Mouse (Mus musculus): ENCODE data around the gene Epn1.

GRCm38 (mm10) chr7:5081939-5082338, 1.9 kb downstream of the Epn1 start:
- TF ChIP-seq CTCF (IDR thresholded peaks at IDR 0.05; ENCODE audit: control insufficient read depth, insufficient read depth, low read length) = no peak
- TF ChIP-seq POLR2A (IDR thresholded peaks at IDR 0.05; ENCODE audit: borderline replicate concordance, control insufficient read depth, low read depth, low read length) = no peak
